Mouse (Mus musculus): ENCODE results near the gene Myh11.
"Not testable (repeated sequence)": the region's sequence is repeated elsewhere in the genome, so short reads cannot be mapped to it uniquely, and the experiment has no call there.

Myh11 gene

GRCm38 (mm10) chr16:14160941-14161340, 130.2 kb downstream of the Myh11 start:
- DNase-seq, result no peak

- DNase-seq, result peak; percentile 90
Measured at GRCm38 (mm10) chr16:14159746-14160131, 131.4 kb downstream of the Myh11 start.

- peak; percentile 100 for DNase-seq
Measured at GRCm38 (mm10) chr16:14158936-14159745, 132.0 kb downstream of the Myh11 start.

DNA sequence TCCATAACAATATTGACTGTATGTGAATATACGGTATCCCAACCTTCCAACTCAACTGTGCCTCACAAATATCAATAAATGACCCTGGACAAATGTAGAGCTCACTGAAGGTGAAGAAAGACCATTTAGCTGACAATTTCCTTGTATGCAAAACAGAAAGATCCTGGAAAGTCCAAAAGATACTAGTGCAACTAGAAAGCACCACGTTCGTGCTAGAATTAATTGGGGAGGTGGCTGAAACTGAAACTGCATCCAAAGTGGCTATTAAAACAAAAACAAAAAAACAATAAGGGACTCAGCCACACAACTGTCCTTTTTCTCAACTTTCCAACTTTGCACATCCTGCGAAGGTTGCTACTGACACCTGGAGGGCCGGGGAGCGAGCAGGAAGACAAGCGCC, 132.6 kb downstream of the Myh11 start:
- no peak for DNase-seq

GRCm38 (mm10) chr16:14156312-14156711, 134.9 kb downstream of the Myh11 start:
- DNase-seq, result no peak

DNA sequence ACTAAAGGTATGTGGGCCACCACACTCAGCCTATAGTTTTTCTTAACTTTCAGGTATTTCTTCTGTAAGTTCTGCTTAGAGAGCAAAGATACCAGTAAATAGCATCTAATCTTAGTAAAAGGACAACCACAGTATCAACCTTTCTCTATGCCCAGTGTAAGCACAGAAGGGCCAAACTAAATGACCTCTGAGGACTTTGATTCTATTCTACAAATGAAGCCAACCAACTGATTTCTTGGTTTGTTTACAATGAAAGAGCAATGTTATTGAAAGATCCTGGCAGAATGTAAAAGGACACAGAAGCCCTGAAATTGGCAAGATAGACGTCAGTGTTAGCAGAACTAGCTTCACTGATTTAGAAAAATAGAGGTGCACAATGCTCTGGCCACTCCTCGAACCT, 135.5 kb downstream of the Myh11 start:
- not testable (repeated sequence) for DNase-seq

- no peak for DNase-seq
Measured at GRCm38 (mm10) chr16:14151718-14152117, 139.5 kb downstream of the Myh11 start.

DNA sequence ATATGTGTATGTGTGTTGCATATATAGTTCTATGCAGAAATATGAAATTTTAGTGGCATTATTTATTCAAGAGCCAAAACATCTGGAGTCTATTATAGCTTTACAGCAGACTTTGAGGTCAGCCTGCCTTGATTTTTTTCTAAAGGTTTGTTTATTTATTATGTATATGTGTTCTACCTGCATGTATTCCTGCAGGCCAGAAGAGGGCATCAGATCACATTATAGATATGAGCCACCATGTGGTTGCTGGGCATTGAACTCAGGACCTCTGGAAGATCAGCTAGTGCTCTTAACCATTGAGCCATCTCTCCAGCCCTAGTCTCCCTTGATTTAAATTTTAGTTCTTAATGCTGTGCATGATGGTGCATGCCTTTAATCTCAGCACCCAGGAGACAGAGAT, 143.5 kb downstream of the Myh11 start:
- DNase-seq, result no peak
